Mouse (Mus musculus): ENCODE measurements around the gene Prdx2.
A peak's percentile ranks its signal among the peaks of the same experiment; 100 is the strongest.

DNA sequence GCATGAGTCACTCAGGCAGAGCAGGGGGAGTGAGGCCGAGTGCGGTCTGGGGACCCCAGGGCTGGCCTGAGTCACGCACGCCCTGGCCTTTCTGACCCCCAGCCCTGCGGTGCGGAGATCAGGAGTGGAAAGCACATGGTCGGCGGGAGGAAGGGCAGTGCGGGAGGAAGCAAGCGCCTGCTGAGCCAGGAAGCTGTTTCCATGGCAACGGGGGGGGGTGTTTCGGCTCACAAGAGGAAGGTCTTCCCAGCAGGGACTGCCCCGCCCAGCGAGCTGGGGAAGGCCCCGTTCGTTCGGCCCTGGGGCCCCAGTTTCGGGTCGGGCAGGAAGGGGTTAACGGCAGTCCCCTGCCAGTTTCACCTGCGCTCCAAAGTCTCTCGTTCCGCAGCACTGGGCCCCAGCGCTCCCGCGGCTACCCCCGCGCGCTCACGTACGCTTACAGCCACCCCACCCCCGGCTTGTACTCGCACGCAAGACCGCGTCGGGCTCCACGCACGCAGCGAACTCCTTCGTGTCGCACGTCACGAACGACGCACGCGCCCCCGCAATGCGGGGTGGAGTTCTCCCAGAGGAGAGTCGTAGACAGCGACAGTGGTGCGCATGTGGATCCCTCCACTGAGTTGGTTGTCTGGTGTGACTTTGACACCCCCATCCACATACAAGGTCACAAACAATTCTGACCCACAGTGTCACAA is 16.4 kb downstream of the Prdx2 start:
- TF ChIP-seq CTCF (IDR thresholded peaks at IDR 0.05) (no peak), POLR2A (IDR thresholded peaks at IDR 0.05; ENCODE audit: insufficient read depth, low read depth, low read length) (peak; percentile 71)
